Mouse (Mus musculus): ENCODE results near the gene Chic2. TPM values are rescaled to one million over a fixed set of nuclear protein-coding genes. Genes with fewer than 3 reads are reported as not detected.

The Chic2 gene
- polyA plus RNA-seq, 1 experiment from 2014 or later, result 30.7 TPM

GRCm38 (mm10) chr5:74994947-74995346, 49.6 kb downstream of the Chic2 start:
- Histone ChIP-seq H3K27ac (ENCODE audit: low read depth, low read length) (no peak overlapping the region), H3K4me1 (replicated peaks; ENCODE audit: control insufficient read depth, insufficient read depth, low read length) (no peaks in the 10 kb centered on the region), H3K9me3 (ENCODE audit: control insufficient read depth) (peaks cover 6% of the 10 kb centered on the region; the same call in 1 of the 2 replicates), H3K27me3 (replicated peaks; ENCODE audit: control insufficient read depth, insufficient read depth, low read length) (no peaks in the 10 kb centered on the region), H3K9ac (ENCODE audit: low read depth, low read length) (no peak overlapping the region), H3K36me3 (ENCODE audit: control insufficient read depth, insufficient read depth) (peaks cover 7% of the 10 kb centered on the region; the same call in 1 of the 2 replicates), H3K4me2 (replicated peaks; ENCODE audit: low read depth) (no peak overlapping the region), H3K4me3 (ENCODE audit: low read depth, low read length) (no peak overlapping the region)
- 76% methylated on average over 8 of the region's 8 CpGs for WGBS
- no peak for ATAC-seq
- TF ChIP-seq CTCF (IDR thresholded peaks at IDR 0.05; ENCODE audit: low read depth), result no peak

- Histone ChIP-seq H3K9me3 (ENCODE audit: control insufficient read depth) (no peaks in the 10 kb centered on the region), H3K4me1 (replicated peaks; ENCODE audit: control insufficient read depth, insufficient read depth, low read length) (no peaks in the 10 kb centered on the region), H3K27me3 (replicated peaks; ENCODE audit: control insufficient read depth, insufficient read depth, low read length) (no peaks in the 10 kb centered on the region), H3K4me3 (ENCODE audit: low read depth, low read length) (no peak overlapping the region), H3K4me2 (replicated peaks; ENCODE audit: low read depth) (no peak overlapping the region), H3K9ac (ENCODE audit: low read depth, low read length) (no peak overlapping the region), H3K36me3 (ENCODE audit: control insufficient read depth, insufficient read depth) (no peaks in the 10 kb centered on the region), H3K27ac (ENCODE audit: low read depth, low read length) (no peak overlapping the region)
- no peak for TF ChIP-seq CTCF (IDR thresholded peaks at IDR 0.05; ENCODE audit: low read depth)
- ATAC-seq, result no peak
- WGBS, result 67% methylated on average over 5 of the region's 5 CpGs
These were observed 60.5 kb downstream of the Chic2 start for GRCm38 (mm10) chr5:74984101-74984500.

- H3K36me3 ChIP-seq (ENCODE audit: control insufficient read depth, insufficient read depth), result no peaks in the 10 kb centered on the region
- H3K4me3 ChIP-seq (ENCODE audit: low read depth, low read length), result no peak overlapping the region
- H3K4me2 ChIP-seq (replicated peaks; ENCODE audit: low read depth), result no peak overlapping the region
- no peaks in the 10 kb centered on the region for H3K27me3 ChIP-seq (replicated peaks; ENCODE audit: control insufficient read depth, insufficient read depth, low read length)
- H3K9me3 ChIP-seq (ENCODE audit: control insufficient read depth), result no peaks in the 10 kb centered on the region
- 87% methylated on average over 4 of the region's 4 CpGs for WGBS
- no peak overlapping the region for H3K9ac ChIP-seq (ENCODE audit: low read depth, low read length)
- no peak overlapping the region for H3K27ac ChIP-seq (ENCODE audit: low read depth, low read length)
- H3K4me1 ChIP-seq (replicated peaks; ENCODE audit: control insufficient read depth, insufficient read depth, low read length), result no peaks in the 10 kb centered on the region
- no peak for TF ChIP-seq CTCF (IDR thresholded peaks at IDR 0.05; ENCODE audit: low read depth)
- ATAC-seq, result no peak
These were observed 64.0 kb downstream of the Chic2 start for GRCm38 (mm10) chr5:74980574-74980973.

GRCm38 (mm10) chr5:74980154-74980553, 64.4 kb downstream of the Chic2 start:
- Histone ChIP-seq H3K9ac (ENCODE audit: low read depth, low read length) (no peak overlapping the region), H3K4me2 (replicated peaks; ENCODE audit: low read depth) (no peak overlapping the region), H3K36me3 (ENCODE audit: control insufficient read depth, insufficient read depth) (no peaks in the 10 kb centered on the region), H3K27me3 (replicated peaks; ENCODE audit: control insufficient read depth, insufficient read depth, low read length) (no peaks in the 10 kb centered on the region), H3K4me3 (ENCODE audit: low read depth, low read length) (no peak overlapping the region), H3K27ac (ENCODE audit: low read depth, low read length) (no peak overlapping the region), H3K9me3 (ENCODE audit: control insufficient read depth) (no peaks in the 10 kb centered on the region), H3K4me1 (replicated peaks; ENCODE audit: control insufficient read depth, insufficient read depth, low read length) (no peaks in the 10 kb centered on the region)
- TF ChIP-seq CTCF (IDR thresholded peaks at IDR 0.05; ENCODE audit: low read depth), result no peak
- WGBS, result 14% methylated on average over 7 of the region's 7 CpGs
- no peak for ATAC-seq

GRCm38 (mm10) chr5:74979586-74979985, 65.0 kb downstream of the Chic2 start:
- no peak for TF ChIP-seq CTCF (IDR thresholded peaks at IDR 0.05; ENCODE audit: low read depth)
- whole genome bisulfite sequencing, result 43% methylated on average over 7 of the region's 7 CpGs
- no peaks in the 10 kb centered on the region for H3K4me1 ChIP-seq (replicated peaks; ENCODE audit: control insufficient read depth, insufficient read depth, low read length)
- ATAC-seq, result no peak
- H3K36me3 ChIP-seq (ENCODE audit: control insufficient read depth, insufficient read depth), result no peaks in the 10 kb centered on the region
- H3K9ac ChIP-seq (ENCODE audit: low read depth, low read length), result no peak overlapping the region
- no peak overlapping the region for H3K4me3 ChIP-seq (ENCODE audit: low read depth, low read length)
- no peak overlapping the region for H3K4me2 ChIP-seq (replicated peaks; ENCODE audit: low read depth)
- H3K27me3 ChIP-seq (replicated peaks; ENCODE audit: control insufficient read depth, insufficient read depth, low read length), result no peaks in the 10 kb centered on the region
- H3K9me3 ChIP-seq (ENCODE audit: control insufficient read depth), result no peaks in the 10 kb centered on the region
- no peak overlapping the region for H3K27ac ChIP-seq (ENCODE audit: low read depth, low read length)

GRCm38 (mm10) chr5:74975507-74975906, 69.1 kb downstream of the Chic2 start:
- 87% methylated on average over 7 of the region's 7 CpGs for WGBS
- Histone ChIP-seq H3K27ac (ENCODE audit: low read depth, low read length) (no peak overlapping the region), H3K4me1 (replicated peaks; ENCODE audit: control insufficient read depth, insufficient read depth, low read length) (no peaks in the 10 kb centered on the region), H3K9ac (ENCODE audit: low read depth, low read length) (no peak overlapping the region), H3K9me3 (ENCODE audit: control insufficient read depth) (no peaks in the 10 kb centered on the region), H3K27me3 (replicated peaks; ENCODE audit: control insufficient read depth, insufficient read depth, low read length) (no peaks in the 10 kb centered on the region), H3K4me2 (replicated peaks; ENCODE audit: low read depth) (no peak overlapping the region), H3K36me3 (ENCODE audit: control insufficient read depth, insufficient read depth) (no peaks in the 10 kb centered on the region), H3K4me3 (ENCODE audit: low read depth, low read length) (no peak overlapping the region)
- no peak for TF ChIP-seq CTCF (IDR thresholded peaks at IDR 0.05; ENCODE audit: low read depth)
- ATAC-seq, result no peak

Data from intestine, postnatal 0 days (tissue).